Mouse (Mus musculus): ENCODE measurements around the gene H2bfm.
"Not testable (repeated sequence)": the region's sequence is repeated elsewhere in the genome, so short reads cannot be mapped to it uniquely, and the experiment has no call there.

Gene H2bfm

GRCm38 (mm10) chrX:136927031-136927430, at the start of gene H2bfm:
TSS of gene H2bfm (plus strand) at chrX:136927325.
- no peak for ATAC-seq (ENCODE audit: low TSS enrichment)

- peak; percentile 93 for ATAC-seq (ENCODE audit: low TSS enrichment)
Measured at GRCm38 (mm10) chrX:136895757-136896156, 31.4 kb upstream of the H2bfm start.

- no peak for ATAC-seq (ENCODE audit: low TSS enrichment)
Measured at GRCm38 (mm10) chrX:136904369-136904768, 22.8 kb upstream of the H2bfm start.

- ATAC-seq (ENCODE audit: low TSS enrichment) = no peak
Measured at GRCm38 (mm10) chrX:136925863-136926262, 1.3 kb upstream of the H2bfm start.

- ATAC-seq (ENCODE audit: low TSS enrichment) = no peak
Measured at GRCm38 (mm10) chrX:136937985-136938384, 10.9 kb downstream of the H2bfm start.

- ATAC-seq (ENCODE audit: low TSS enrichment) = peak; percentile 100
Measured at GRCm38 (mm10) chrX:136957583-136958279, 30.6 kb downstream of the H2bfm start.

GRCm38 (mm10) chrX:136958300-136958699, 31.2 kb downstream of the H2bfm start:
- ATAC-seq (ENCODE audit: low TSS enrichment) = not testable (repeated sequence)

- peak; percentile 69 for ATAC-seq (ENCODE audit: low TSS enrichment)
Measured at GRCm38 (mm10) chrX:136959688-136960087, 32.6 kb downstream of the H2bfm start.

- not testable (repeated sequence) for ATAC-seq (ENCODE audit: low TSS enrichment)
Measured at GRCm38 (mm10) chrX:136975397-136975796, 48.3 kb downstream of the H2bfm start, which contains the start of gene Tmsb15b2. TSS of gene Tmsb15b2 (minus strand) at chrX:136975497.

- ATAC-seq (ENCODE audit: low TSS enrichment) = peak; percentile 100
Measured at GRCm38 (mm10) chrX:136976424-136977084, 49.4 kb downstream of the H2bfm start, which contains the start of the genes Tmsb15l and Tmsb15b1. TSS of gene Tmsb15l (minus strand) at chrX:136976869. TSS of gene Tmsb15b1 (minus strand) at chrX:136976874.
